Mouse (Mus musculus): ENCODE measurements around the gene Zfp324. TPM values are rescaled to one million over a fixed set of nuclear protein-coding genes. Genes with fewer than 3 reads are reported as not detected.
"Not testable (repeated sequence)": the region's sequence is repeated elsewhere in the genome, so short reads cannot be mapped to it uniquely, and the experiment has no call there.

The Zfp324 gene
- polyA plus RNA-seq (2012; fragmentation: generic; extraction: Trizol): 4.6 TPM
- long read RNA-seq, experiment 1, full-length matches to known transcripts: 2 of 3 reads
- long read RNA-seq, experiment 1, partial matches to known transcripts: 0 of 3 reads
- long read RNA-seq, experiment 1, other reads (novel, unspliced or antisense): 1 of 3 reads
- long read RNA-seq, experiment 2, full-length matches to known transcripts: 53 of 53 reads
- long read RNA-seq, experiment 2, partial matches to known transcripts: 0 of 53 reads
- long read RNA-seq, experiment 2, other reads (novel, unspliced or antisense): 0 of 53 reads

- TF ChIP-seq CTCF (IDR thresholded peaks at IDR 0.05; ENCODE audit: control insufficient read depth, insufficient read depth, insufficient read length) (no peak), MYOG (IDR thresholded peaks at IDR 0.05; ENCODE audit: control insufficient read depth, extremely low read depth, insufficient read length) (no peak), FOSL1 (IDR thresholded peaks at IDR 0.05; ENCODE audit: insufficient read depth, low read length, poor library complexity, severe bottlenecking) (no peak)
- peaks cover 9% of the 10 kb centered on the region for H3K79me3 ChIP-seq (ENCODE audit: low read depth)
- peaks cover 24% of the 10 kb centered on the region for H3K79me2 ChIP-seq (ENCODE audit: control insufficient read depth, insufficient read depth)
- H3K27me3 ChIP-seq (ENCODE audit: control insufficient read depth, insufficient read depth, insufficient read length): no peaks in the 10 kb centered on the region
- H3K36me3 ChIP-seq (ENCODE audit: control insufficient read depth, insufficient read depth): peaks cover 4% of the 10 kb centered on the region
- H3ac ChIP-seq (ENCODE audit: control insufficient read depth, insufficient read length, low read depth): peak within 1 kb of the TSS; percentile 83
- H3K4me3 ChIP-seq (ENCODE audit: insufficient read depth, poor library complexity, severe bottlenecking): peak within 1 kb of the TSS; percentile 60
Measured at GRCm38 (mm10) chr7:12965678-12966091, at the start of gene Zfp324. Zfp324 (plus strand) TSS chr7:12965838.

- peaks cover 34% of the 10 kb centered on the region for H3K79me2 ChIP-seq (ENCODE audit: control insufficient read depth, insufficient read depth)
- peaks cover 29% of the 10 kb centered on the region for H3K79me3 ChIP-seq (ENCODE audit: low read depth)
- H3ac ChIP-seq (ENCODE audit: control insufficient read depth, insufficient read length, low read depth); H3K27me3 ChIP-seq (ENCODE audit: control insufficient read depth, insufficient read depth, insufficient read length); H3K4me3 ChIP-seq (ENCODE audit: insufficient read depth, poor library complexity, severe bottlenecking): not testable (repeated sequence)
- H3K36me3 ChIP-seq (ENCODE audit: control insufficient read depth, insufficient read depth): peaks cover 30% of the 10 kb centered on the region
Measured at GRCm38 (mm10) chr7:12920495-12920894, 45.1 kb upstream of the Zfp324 start.

GRCm38 (mm10) chr7:12921318-12921704, 44.3 kb upstream of the Zfp324 start:
- TF ChIP-seq CTCF (IDR thresholded peaks at IDR 0.05; ENCODE audit: control insufficient read depth, insufficient read depth, insufficient read length) (no peak), FOSL1 (IDR thresholded peaks at IDR 0.05; ENCODE audit: insufficient read depth, low read length, poor library complexity, severe bottlenecking) (no peak), USF1 (IDR thresholded peaks at IDR 0.05; ENCODE audit: low read depth) (no peak), MAX (IDR thresholded peaks at IDR 0.05) (no peak), MYOG (IDR thresholded peaks at IDR 0.05; ENCODE audit: control insufficient read depth, extremely low read depth, insufficient read length) (no peak), CEBPB (IDR thresholded peaks at IDR 0.05; ENCODE audit: low read depth) (no peak), MYOD1 (IDR thresholded peaks at IDR 0.05; ENCODE audit: control insufficient read depth, insufficient read length, low read depth) (no peak)
- Histone ChIP-seq H3K4me3 (ENCODE audit: insufficient read depth, poor library complexity, severe bottlenecking) (peak overlapping the region; percentile 75), H3ac (ENCODE audit: control insufficient read depth, insufficient read length, low read depth) (peak overlapping the region; percentile 82), H3K79me3 (ENCODE audit: low read depth) (peaks cover 31% of the 10 kb centered on the region), H3K36me3 (ENCODE audit: control insufficient read depth, insufficient read depth) (peaks cover 38% of the 10 kb centered on the region), H3K27me3 (ENCODE audit: control insufficient read depth, insufficient read depth, insufficient read length) (no peaks in the 10 kb centered on the region), H3K79me2 (ENCODE audit: control insufficient read depth, insufficient read depth) (peaks cover 34% of the 10 kb centered on the region)

GRCm38 (mm10) chr7:12921705-12922465, 43.8 kb upstream of the Zfp324 start, which contains the start of gene Rps5:
Rps5 (plus strand) TSS chr7:12922290.
- TF ChIP-seq MAX (IDR thresholded peaks at IDR 0.05) (peak; percentile 83), CEBPB (IDR thresholded peaks at IDR 0.05; ENCODE audit: low read depth) (no peak), CTCF (IDR thresholded peaks at IDR 0.05; ENCODE audit: control insufficient read depth, insufficient read depth, insufficient read length) (peak; percentile 7)
- H3K36me3 ChIP-seq (ENCODE audit: control insufficient read depth, insufficient read depth): peaks cover 44% of the 10 kb centered on the region
- peak within 1 kb of the TSS; percentile 75 for H3K4me3 ChIP-seq (ENCODE audit: insufficient read depth, poor library complexity, severe bottlenecking)
- H3ac ChIP-seq (ENCODE audit: control insufficient read depth, insufficient read length, low read depth): peak within 1 kb of the TSS; percentile 98
- peaks cover 31% of the 10 kb centered on the region for H3K79me3 ChIP-seq (ENCODE audit: low read depth)
- no peaks in the 10 kb centered on the region for H3K27me3 ChIP-seq (ENCODE audit: control insufficient read depth, insufficient read depth, insufficient read length)
- H3K79me2 ChIP-seq (ENCODE audit: control insufficient read depth, insufficient read depth): peaks cover 34% of the 10 kb centered on the region

- Histone ChIP-seq H3ac (ENCODE audit: control insufficient read depth, insufficient read length, low read depth) (peak overlapping the region; percentile 98), H3K79me2 (ENCODE audit: control insufficient read depth, insufficient read depth) (peaks cover 34% of the 10 kb centered on the region), H3K36me3 (ENCODE audit: control insufficient read depth, insufficient read depth) (peaks cover 45% of the 10 kb centered on the region), H3K4me3 (ENCODE audit: insufficient read depth, poor library complexity, severe bottlenecking) (peak overlapping the region; percentile 75), H3K79me3 (ENCODE audit: low read depth) (peaks cover 31% of the 10 kb centered on the region), H3K27me3 (ENCODE audit: control insufficient read depth, insufficient read depth, insufficient read length) (no peaks in the 10 kb centered on the region)
- TF ChIP-seq MYOG (IDR thresholded peaks at IDR 0.05; ENCODE audit: control insufficient read depth, extremely low read depth, insufficient read length): no peak
- TF ChIP-seq MAX (IDR thresholded peaks at IDR 0.05): no peak
- no peak for TF ChIP-seq CEBPB (IDR thresholded peaks at IDR 0.05; ENCODE audit: low read depth)
- no peak for TF ChIP-seq FOSL1 (IDR thresholded peaks at IDR 0.05; ENCODE audit: insufficient read depth, low read length, poor library complexity, severe bottlenecking)
Measured at GRCm38 (mm10) chr7:12922729-12923128, 42.9 kb upstream of the Zfp324 start.

GRCm38 (mm10) chr7:12926316-12926715, 39.3 kb upstream of the Zfp324 start:
- Histone ChIP-seq H3K27me3 (ENCODE audit: control insufficient read depth, insufficient read depth, insufficient read length) (no peaks in the 10 kb centered on the region), H3K36me3 (ENCODE audit: control insufficient read depth, insufficient read depth) (peaks cover 45% of the 10 kb centered on the region), H3ac (ENCODE audit: control insufficient read depth, insufficient read length, low read depth) (no peak overlapping the region), H3K4me3 (ENCODE audit: insufficient read depth, poor library complexity, severe bottlenecking) (no peak overlapping the region), H3K79me2 (ENCODE audit: control insufficient read depth, insufficient read depth) (peaks cover 34% of the 10 kb centered on the region), H3K79me3 (ENCODE audit: low read depth) (peaks cover 31% of the 10 kb centered on the region)
- TF ChIP-seq USF1 (IDR thresholded peaks at IDR 0.05; ENCODE audit: low read depth): no peak
- TF ChIP-seq MYOG (IDR thresholded peaks at IDR 0.05; ENCODE audit: control insufficient read depth, extremely low read depth, insufficient read length): no peak
- no peak for TF ChIP-seq MAX (IDR thresholded peaks at IDR 0.05)
- TF ChIP-seq FOSL1 (IDR thresholded peaks at IDR 0.05; ENCODE audit: insufficient read depth, low read length, poor library complexity, severe bottlenecking): no peak
- TF ChIP-seq CEBPB (IDR thresholded peaks at IDR 0.05; ENCODE audit: low read depth): no peak
- TF ChIP-seq CTCF (IDR thresholded peaks at IDR 0.05; ENCODE audit: control insufficient read depth, insufficient read depth, insufficient read length): no peak
- no peak for TF ChIP-seq MYOD1 (IDR thresholded peaks at IDR 0.05; ENCODE audit: control insufficient read depth, insufficient read length, low read depth)
